Mouse (Mus musculus) ES-Bruce4 (cell line): ENCODE results near the gene A530016L24Rik.

Experiments used
- CTCF ChIP-seq: IDR thresholded peaks from one replicate; pipeline ENCODE4 v1.8.1; 2011; ENCODE audit warnings: low read depth, low read length
- EP300 ChIP-seq: IDR thresholded peaks from 2 replicates; pipeline ENCODE4 v1.6.1; 2011; ENCODE audit warnings: low read depth, low read length; ENCODE audit not compliant: insufficient read depth
- POLR2A ChIP-seq: IDR thresholded peaks from one replicate; pipeline ENCODE4 v1.8.1; 2011; ENCODE audit warnings: low read length; ENCODE audit not compliant: insufficient read depth

DNA sequence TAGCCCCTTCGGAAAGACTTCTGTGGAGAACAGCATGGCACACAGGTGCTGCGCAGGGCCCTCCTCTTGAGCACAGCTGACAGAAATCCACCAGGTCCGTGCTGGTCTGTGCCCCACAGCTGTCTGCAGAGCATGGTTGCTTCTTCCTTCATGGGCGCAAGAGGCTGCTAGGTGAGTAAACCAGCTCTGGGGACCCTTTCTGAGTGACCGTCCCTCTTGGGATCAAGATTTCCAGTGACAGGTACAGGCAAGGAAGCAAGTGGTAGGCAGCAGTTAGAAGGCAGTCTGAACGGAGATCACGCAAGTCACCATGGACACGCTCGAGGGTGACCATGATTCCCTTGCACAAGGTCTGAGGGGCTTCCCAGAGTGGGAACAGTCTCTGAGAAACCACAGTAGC is 287 bp downstream of the A530016L24Rik start:
- TF ChIP-seq POLR2A (no peak), EP300 (no peak), CTCF (no peak)
